Mouse (Mus musculus) midbrain, embryonic 14.5 days (tissue): ENCODE measurements around the gene Nav1. TPM values are rescaled to one million over a fixed set of nuclear protein-coding genes. Genes with fewer than 3 reads are reported as not detected.
"Not testable (repeated sequence)": the region's sequence is repeated elsewhere in the genome, so short reads cannot be mapped to it uniquely, and the experiment has no call there.

Experiments used
- ATAC-seq: fragments of 200-750 bp; cut with Nextera tagmentation; 2 replicates; pipeline ENCODE4 v1.8.0; 2017; ENCODE audit warnings: moderate number of reproducible peaks, moderate library complexity; ENCODE audit not compliant: low FRiP score, low TSS enrichment
- DNase-seq: peaks from one replicate; pipeline ENCODE4 v3.0.0-alpha.2; 2015
- H3K27ac ChIP-seq: fragments of 300-500 bp; sonication (generic); replicated peaks from 2 replicates; pipeline ENCODE4 v1.5.1; 2014; ENCODE audit warnings: mild to moderate bottlenecking, low read depth, low read length, moderate library complexity
- H3K27me3 ChIP-seq: fragments of 300-500 bp; sonication (generic); 2 replicates; pipeline ENCODE4 v1.6.1; 2014; ENCODE audit warnings: low read length, control low read depth, mixed read lengths; ENCODE audit not compliant: control insufficient read depth, insufficient read depth
- H3K36me3 ChIP-seq: fragments of 300-500 bp; sonication (generic); 2 replicates; pipeline ENCODE4 v1.6.1; 2014; ENCODE audit warnings: low read length, control low read depth; ENCODE audit not compliant: control insufficient read depth, insufficient read depth
- H3K4me1 ChIP-seq: fragments of 300-500 bp; sonication (generic); 2 replicates; pipeline ENCODE4 v1.6.1; 2014; ENCODE audit warnings: mild to moderate bottlenecking, antibody characterized with exemption, low read length, control low read depth; ENCODE audit not compliant: control insufficient read depth, insufficient read depth
- H3K4me2 ChIP-seq: fragments of 300-500 bp; sonication (generic); 2 replicates; pipeline ENCODE4 v1.6.1; 2014; ENCODE audit warnings: mild to moderate bottlenecking, low read length, moderate library complexity
- H3K4me3 ChIP-seq: fragments of 300-500 bp; sonication (generic); replicated peaks from 2 replicates; pipeline ENCODE4 v1.5.1; 2014; ENCODE audit warnings: low read depth, low read length
- H3K9ac ChIP-seq: fragments of 300-500 bp; sonication (generic); replicated peaks from 2 replicates; pipeline ENCODE4 v1.6.1; 2014; ENCODE audit warnings: mild to moderate bottlenecking, low read length, moderate library complexity
- H3K9me3 ChIP-seq: fragments of 300-500 bp; sonication (generic); 2 replicates; pipeline ENCODE4 v1.6.1; 2016; ENCODE audit warnings: low read length, control low read depth, mixed read lengths; ENCODE audit not compliant: control insufficient read depth
- WGBS: fragments of 180-500 bp; shearing (Covaris S2); extraction: QIAGEN DNeasy Blood & Tissue Kit; methylation state at CpG from one replicate; pipeline ENCODE4 v1.1.7; 2014; 5-methylcytosine and 5-hydroxymethylcytosine counted together
- polyA plus RNA-seq: library from polyadenylated mRNA; unstranded; fragments of >200 nt; fragmentation: Nextera tagmentation; extraction: Ambion mirVana; gene quantifications from 2 replicates; pipeline ENCODE4 v1.2.1, GENCODE M21; 2014

The Nav1 gene
- polyA plus RNA-seq, 1 experiment from 2014 or later, result 56.3 TPM

- 30% methylated on average over 10 of the region's 10 CpGs for WGBS
- no peak for ATAC-seq
Measured at GRCm38 (mm10) chr1:135492406-135492805, 114.7 kb downstream of the Nav1 start.

DNA sequence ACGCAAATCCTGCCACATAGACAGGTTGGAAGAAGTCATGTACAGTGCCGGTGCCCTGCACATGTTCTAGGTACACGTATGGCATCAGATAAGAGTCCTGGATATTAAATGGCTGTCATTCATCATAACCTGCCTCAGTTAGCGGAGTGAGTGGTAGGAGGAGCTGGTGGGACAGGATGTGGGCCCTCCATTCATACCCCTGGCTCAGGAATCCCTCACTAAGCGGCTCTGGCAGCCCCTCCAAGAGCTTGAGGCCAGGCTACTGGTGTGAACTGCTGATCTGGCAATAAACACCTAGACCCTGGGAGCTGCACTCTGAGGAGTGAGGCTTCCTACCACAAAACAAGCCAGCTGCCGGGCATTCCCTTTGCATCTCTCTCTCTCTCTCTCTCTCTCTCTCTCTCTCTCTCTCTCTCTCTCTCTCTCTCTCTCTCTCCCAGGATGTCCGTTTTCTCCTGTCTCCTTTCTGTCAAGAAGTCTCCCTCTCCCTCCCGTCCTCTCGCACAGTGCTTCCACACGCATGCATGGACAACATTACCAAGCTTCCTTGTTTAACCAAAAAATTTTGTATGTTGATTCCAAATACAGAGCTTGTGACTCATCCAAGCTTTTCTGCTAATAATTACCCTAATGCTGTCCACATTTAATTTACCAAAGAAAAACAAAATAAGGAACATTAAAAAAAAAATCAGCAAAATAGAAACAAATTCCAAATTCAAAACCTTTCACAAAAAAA, 116.0 kb downstream of the Nav1 start:
- H3K9ac ChIP-seq, result no peak overlapping the region
- ATAC-seq (no peak), DNase-seq (no peak)
- H3K27me3 ChIP-seq, result no peaks in the 10 kb centered on the region
- 0 out of 2 replicates have a peak, but pooled peaks cover 4% of the 10 kb centered on the region for H3K36me3 ChIP-seq
- H3K4me2 ChIP-seq, result no peak overlapping the region
- H3K9me3 ChIP-seq, result no peaks in the 10 kb centered on the region
- H3K4me3 ChIP-seq, result no peak overlapping the region
- H3K4me1 ChIP-seq, result peaks cover 13% of the 10 kb centered on the region; the same call in 1 of the 2 replicates
- WGBS, result 64% methylated on average over 10 of the region's 10 CpGs
- no peak overlapping the region for H3K27ac ChIP-seq

More at GRCm38 (mm10) chr1:135492406-135492805, 114.7 kb downstream of the Nav1 start:
- no peak for DNase-seq
- no peak overlapping the region for H3K9ac ChIP-seq
- H3K27me3 ChIP-seq, result no peaks in the 10 kb centered on the region
- no peak overlapping the region for H3K27ac ChIP-seq
- peaks cover 13% of the 10 kb centered on the region; the same call in 1 of the 2 replicates for H3K4me1 ChIP-seq
- no peak overlapping the region for H3K4me3 ChIP-seq
- no peaks in the 10 kb centered on the region for H3K9me3 ChIP-seq
- H3K36me3 ChIP-seq, result 0 out of 2 replicates have a peak, but pooled peaks cover 4% of the 10 kb centered on the region
- H3K4me2 ChIP-seq, result no peak overlapping the region

- no peak for ATAC-seq
- Histone ChIP-seq H3K27me3 (no peaks in the 10 kb centered on the region), H3K27ac (no peak overlapping the region), H3K9ac (no peak overlapping the region), H3K4me2 (no peak overlapping the region), H3K9me3 (no peaks in the 10 kb centered on the region), H3K36me3 (0 out of 2 replicates have a peak, but pooled peaks cover 4% of the 10 kb centered on the region), H3K4me1 (peaks cover 13% of the 10 kb centered on the region; the same call in 1 of the 2 replicates), H3K4me3 (no peak overlapping the region)
- no peak for DNase-seq
- WGBS, result 79% methylated on average over 9 of the region's 9 CpGs
Measured at GRCm38 (mm10) chr1:135488879-135489278, 118.2 kb downstream of the Nav1 start.

GRCm38 (mm10) chr1:135485179-135485578, 121.9 kb downstream of the Nav1 start:
- Histone ChIP-seq H3K36me3 (no peaks in the 10 kb centered on the region), H3K27ac (no peak overlapping the region), H3K9me3 (no peaks in the 10 kb centered on the region), H3K27me3 (no peaks in the 10 kb centered on the region), H3K9ac (no peak overlapping the region), H3K4me1 (no peaks in the 10 kb centered on the region), H3K4me2 (no peak overlapping the region), H3K4me3 (no peak overlapping the region)
- DNase-seq, result no peak
- no peak for ATAC-seq
- 80% methylated on average over 7 of the region's 7 CpGs for WGBS

- H3K4me1 ChIP-seq, ATAC-seq, H3K9me3 ChIP-seq, H3K4me2 ChIP-seq, H3K4me3 ChIP-seq, H3K9ac ChIP-seq, DNase-seq, H3K36me3 ChIP-seq, H3K27me3 ChIP-seq, H3K27ac ChIP-seq: not testable (repeated sequence)
- WGBS, result 70% methylated on average over 8 of the region's 9 CpGs
Measured at GRCm38 (mm10) chr1:135484503-135485051, 122.5 kb downstream of the Nav1 start.

DNA sequence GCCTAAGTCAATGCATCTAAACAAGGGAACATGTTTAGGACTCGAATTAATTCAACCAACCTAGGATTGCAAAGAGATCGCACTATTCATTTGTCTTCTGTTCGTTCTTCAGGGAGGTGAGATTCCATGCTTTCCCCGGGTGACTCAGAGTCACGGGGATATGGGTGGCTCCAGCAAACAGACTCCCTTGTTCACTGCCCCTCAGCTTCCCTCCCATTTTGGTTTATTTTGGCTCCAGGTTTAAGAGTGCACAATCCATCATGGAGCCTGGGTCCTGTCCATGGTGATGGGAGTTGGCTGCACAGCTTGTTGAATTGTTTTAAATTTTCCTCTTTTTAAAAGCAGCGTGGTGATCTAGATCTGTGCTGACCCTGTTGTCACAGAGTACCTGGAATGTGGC, 123.1 kb downstream of the Nav1 start:
- H3K4me3 ChIP-seq, result no peak overlapping the region
- H3K36me3 ChIP-seq, result no peaks in the 10 kb centered on the region
- DNase-seq (no peak), ATAC-seq (no peak)
- H3K4me2 ChIP-seq, result no peak overlapping the region
- no peak overlapping the region for H3K9ac ChIP-seq
- H3K27me3 ChIP-seq, result no peaks in the 10 kb centered on the region
- no peaks in the 10 kb centered on the region for H3K9me3 ChIP-seq
- no peaks in the 10 kb centered on the region for H3K4me1 ChIP-seq
- no peak overlapping the region for H3K27ac ChIP-seq
- WGBS, result 96% methylated on average over 6 of the region's 6 CpGs

DNA sequence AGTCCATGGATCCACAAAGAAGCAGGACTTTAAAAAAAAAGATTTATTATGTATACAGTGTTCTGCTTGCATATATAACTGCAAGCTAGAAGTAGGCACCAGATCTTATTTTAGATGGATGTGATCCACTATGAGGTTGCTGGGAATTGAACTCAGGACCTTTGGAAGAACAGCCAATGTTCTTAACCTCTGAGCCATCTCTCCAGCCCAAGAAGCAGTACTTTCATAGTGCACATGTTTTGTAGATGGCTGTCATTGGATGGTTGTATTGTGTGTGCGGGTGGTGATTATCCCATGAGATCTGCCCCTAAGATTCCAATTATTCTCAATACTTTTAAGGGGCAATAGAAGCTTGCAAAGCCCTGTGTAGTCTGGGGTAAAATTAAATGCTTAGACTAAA, 124.4 kb downstream of the Nav1 start:
- WGBS, result 98% methylated on average over 1 of the region's 1 CpGs
- DNase-seq (no peak), ATAC-seq (no peak)
- no peak overlapping the region for H3K27ac ChIP-seq
- no peaks in the 10 kb centered on the region for H3K9me3 ChIP-seq
- no peak overlapping the region for H3K4me2 ChIP-seq
- H3K9ac ChIP-seq, result no peak overlapping the region
- no peak overlapping the region for H3K4me3 ChIP-seq
- no peaks in the 10 kb centered on the region for H3K27me3 ChIP-seq
- no peaks in the 10 kb centered on the region for H3K36me3 ChIP-seq
- H3K4me1 ChIP-seq, result no peaks in the 10 kb centered on the region

DNA sequence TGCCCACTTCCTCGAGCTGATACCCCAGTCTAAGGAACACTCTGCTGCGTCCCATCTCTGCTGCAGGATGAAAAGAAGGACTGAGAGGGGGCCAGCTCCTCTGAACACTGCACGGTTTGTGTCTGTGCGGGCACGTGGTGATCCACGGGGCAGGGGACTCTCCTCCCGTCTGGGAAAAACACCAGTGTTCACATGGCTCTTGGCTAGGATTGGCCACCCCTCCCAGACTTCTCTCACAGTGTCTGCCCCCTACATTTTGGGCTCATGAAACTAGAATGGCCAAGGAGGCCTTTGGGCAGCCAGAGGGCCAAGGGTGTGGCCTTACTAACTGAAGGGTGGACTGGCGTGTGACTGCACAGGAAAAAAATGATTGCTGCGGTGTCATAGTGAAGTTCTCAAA, 125.4 kb downstream of the Nav1 start:
- Histone ChIP-seq H3K4me3 (no peak overlapping the region), H3K9me3 (no peaks in the 10 kb centered on the region), H3K4me1 (no peaks in the 10 kb centered on the region), H3K4me2 (no peak overlapping the region), H3K36me3 (no peaks in the 10 kb centered on the region), H3K9ac (no peak overlapping the region), H3K27ac (no peak overlapping the region), H3K27me3 (no peaks in the 10 kb centered on the region)
- ATAC-seq (no peak), DNase-seq (no peak)
- 90% methylated on average over 9 of the region's 9 CpGs for WGBS

DNA sequence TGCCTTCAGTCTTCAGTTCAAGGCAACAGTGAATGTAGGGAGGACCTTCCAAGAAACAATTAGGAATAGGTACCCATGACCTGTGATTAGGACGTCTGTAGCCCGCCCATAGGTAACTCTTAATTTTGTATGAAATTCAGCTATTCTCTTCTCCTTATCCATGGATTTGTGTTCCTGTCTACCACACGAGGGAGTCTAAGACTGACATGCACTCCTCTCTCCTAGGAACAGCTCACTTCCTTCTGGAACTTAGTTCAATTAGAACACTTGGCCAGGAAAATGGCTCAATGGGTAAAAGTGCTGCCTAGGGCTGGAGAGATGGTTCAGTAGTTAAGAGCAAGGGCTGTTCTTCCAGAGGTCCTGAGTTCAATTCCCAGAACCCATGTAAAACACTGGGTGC, 126.3 kb downstream of the Nav1 start:
- no peaks in the 10 kb centered on the region for H3K4me1 ChIP-seq
- H3K4me3 ChIP-seq, result no peak overlapping the region
- no peak overlapping the region for H3K27ac ChIP-seq
- H3K9me3 ChIP-seq, result no peaks in the 10 kb centered on the region
- H3K9ac ChIP-seq, result no peak overlapping the region
- no peaks in the 10 kb centered on the region for H3K36me3 ChIP-seq
- DNase-seq, result no peak
- 85% methylated on average over 3 of the region's 3 CpGs for WGBS
- ATAC-seq, result no peak
- no peaks in the 10 kb centered on the region for H3K27me3 ChIP-seq
- no peak overlapping the region for H3K4me2 ChIP-seq
